Mouse (Mus musculus): Measurements from ENCODE around the gene Timm8a1.

Timm8a1 gene

DNA sequence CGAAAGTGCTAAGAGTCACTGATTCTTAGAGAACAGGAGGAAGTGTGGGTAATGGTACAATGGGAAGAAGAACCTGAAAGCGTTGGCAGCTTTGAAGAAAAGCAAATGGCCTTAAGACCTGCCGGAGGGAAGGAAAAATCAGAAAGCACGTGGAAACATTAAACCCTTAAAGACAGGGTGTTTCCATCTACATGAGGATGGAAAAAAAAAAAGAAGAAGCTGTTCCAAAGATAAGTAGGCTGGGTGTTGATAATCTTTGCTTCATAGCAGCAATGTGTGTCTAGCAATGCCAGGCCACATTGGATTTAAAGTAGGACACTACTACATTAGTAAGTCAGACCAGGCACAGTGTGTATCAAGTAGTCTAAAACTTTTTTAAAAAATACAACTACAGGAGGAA, 16.4 kb downstream of the Timm8a1 start:
- DNase-seq (ENCODE audit: low spot score) = no peak

DNA sequence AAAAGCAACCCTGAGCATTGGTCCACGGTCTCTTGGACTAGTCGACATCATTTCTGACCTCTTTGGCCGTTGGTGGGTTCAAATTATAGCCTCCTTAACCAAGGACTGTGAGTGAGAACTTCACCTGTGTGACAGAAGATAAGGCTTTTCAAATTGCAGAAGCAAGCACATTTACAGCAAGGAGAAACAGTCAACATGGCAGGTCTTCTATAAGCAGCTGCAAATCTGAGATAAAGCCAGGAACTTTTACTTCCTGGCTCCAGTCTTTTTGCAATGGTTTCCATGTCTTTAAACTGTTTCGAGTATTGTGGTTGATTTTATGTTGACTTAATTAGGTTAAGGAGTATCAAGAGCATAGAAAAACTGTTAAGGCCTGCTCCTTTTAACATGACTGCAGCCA, 17.9 kb downstream of the Timm8a1 start:
- DNase-seq (ENCODE audit: low spot score) = no peak

GRCm38 (mm10) chrX:134509473-134509872, 32.2 kb downstream of the Timm8a1 start:
- DNase-seq (ENCODE audit: low spot score) = no peak

GRCm38 (mm10) chrX:134507977-134508376, 33.7 kb downstream of the Timm8a1 start:
- no peak for DNase-seq (ENCODE audit: low spot score)

DNA sequence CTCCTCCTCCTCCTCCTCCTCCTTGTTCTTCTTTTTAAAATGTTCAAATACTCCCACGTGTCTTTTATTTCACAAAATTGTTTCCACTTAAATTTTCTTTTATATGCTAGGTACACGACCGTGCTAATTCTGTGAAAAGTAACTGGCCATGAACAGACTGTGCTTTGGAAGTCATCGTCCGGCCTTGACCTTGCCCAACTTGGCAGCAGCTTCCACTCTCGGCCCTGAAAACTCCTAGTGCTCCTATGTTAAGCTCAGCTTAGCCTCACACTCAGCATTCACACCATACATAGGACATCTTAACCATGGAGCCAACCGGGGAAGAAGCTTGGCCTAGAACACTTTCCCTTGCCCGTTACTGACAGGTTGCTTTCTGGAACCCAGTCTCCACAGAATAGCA, 41.0 kb downstream of the Timm8a1 start:
- no peak for DNase-seq (ENCODE audit: low spot score)

Measured in ovary, postnatal 10 days (tissue).